Mouse (Mus musculus): Measurements from ENCODE around the gene St6galnac6. TPM values are rescaled to one million over a fixed set of nuclear protein-coding genes. Genes with fewer than 3 reads are reported as not detected.
A peak's percentile ranks its signal among the peaks of the same experiment; 100 is the strongest.

St6galnac6 gene
- polyA plus RNA-seq, 1 experiment from 2014 or later = 8.5 TPM

DNA sequence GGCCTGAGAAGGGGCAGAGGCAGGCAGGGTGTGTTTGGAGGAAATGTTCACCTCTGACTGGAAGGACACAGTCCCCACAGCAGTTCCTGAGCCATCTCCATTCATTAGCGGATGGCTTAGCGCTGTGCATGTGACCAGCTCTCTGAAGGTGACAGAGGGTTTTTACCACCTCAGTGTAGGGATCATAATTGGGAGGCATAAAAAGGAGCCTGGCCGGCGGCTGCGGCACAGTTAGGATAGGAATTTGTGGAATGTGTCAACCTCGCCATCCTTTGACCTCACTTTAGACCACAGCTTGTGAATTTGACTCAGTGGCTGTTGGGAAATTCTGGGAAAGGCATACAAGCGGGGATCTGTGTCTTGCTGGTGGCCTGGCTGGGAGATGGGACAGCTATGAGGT, 54.3 kb downstream of the St6galnac6 start:
- H3K36me3 ChIP-seq (replicated peaks; ENCODE audit: control insufficient read depth, insufficient read depth) = no peaks in the 10 kb centered on the region
- H3K9ac ChIP-seq = no peak overlapping the region
- ATAC-seq (ENCODE audit: low FRiP score) (no peak), DNase-seq (ENCODE audit: low spot score) (no peak)
- H3K4me2 ChIP-seq (replicated peaks) = no peak overlapping the region
- H3K4me1 ChIP-seq (replicated peaks; ENCODE audit: control insufficient read depth, insufficient read depth, low read length) = no peaks in the 10 kb centered on the region
- WGBS = 53% methylated on average over 7 of the region's 7 CpGs
- no peaks in the 10 kb centered on the region for H3K9me3 ChIP-seq (ENCODE audit: control insufficient read depth, low read length)
- no peak overlapping the region for H3K4me3 ChIP-seq (replicated peaks; ENCODE audit: low read length)
- H3K27ac ChIP-seq = no peak overlapping the region
- H3K27me3 ChIP-seq (ENCODE audit: control insufficient read depth, insufficient read depth, low read length) = no peaks in the 10 kb centered on the region

DNA sequence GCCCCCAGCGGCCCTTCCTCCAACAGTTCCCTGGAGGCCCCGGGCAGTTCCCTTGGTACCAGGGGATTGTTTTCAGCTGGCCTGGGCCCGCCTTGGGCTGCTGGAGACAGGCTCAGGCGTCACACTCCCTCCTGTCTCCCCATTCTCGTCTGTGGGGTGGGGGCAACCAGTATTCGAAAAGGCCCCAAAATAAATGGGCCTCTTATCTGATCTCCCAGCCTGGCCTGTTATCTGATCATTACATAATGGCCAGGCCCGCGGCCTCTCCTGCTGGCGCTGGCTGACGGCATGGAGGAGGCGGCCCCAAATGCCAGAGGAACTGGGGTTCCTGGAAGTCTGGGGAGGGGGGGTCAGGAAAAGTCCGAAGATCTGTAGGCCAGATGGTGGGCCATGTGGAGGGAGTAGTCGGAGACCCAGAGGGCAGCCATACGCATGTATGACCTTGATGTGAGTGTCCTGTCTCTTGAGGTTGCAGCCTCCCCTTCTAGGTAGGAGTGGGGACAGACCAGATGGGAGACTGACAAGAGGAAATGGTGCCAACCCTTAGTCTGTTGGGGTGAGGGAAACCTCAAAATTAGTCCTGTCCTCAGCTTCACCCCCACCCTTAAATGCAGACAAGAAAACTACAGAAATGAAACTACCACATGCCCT, 55.4 kb downstream of the St6galnac6 start:
- H3K27me3 ChIP-seq (ENCODE audit: control insufficient read depth, insufficient read depth, low read length) = no peaks in the 10 kb centered on the region
- DNase-seq (ENCODE audit: low spot score) (no peak), ATAC-seq (ENCODE audit: low FRiP score) (no peak)
- no peak overlapping the region for H3K9ac ChIP-seq
- H3K4me2 ChIP-seq (replicated peaks) = no peak overlapping the region
- H3K27ac ChIP-seq = peak overlapping the region; percentile 16; the same call in 1 of the 2 replicates
- H3K4me3 ChIP-seq (replicated peaks; ENCODE audit: low read length) = no peak overlapping the region
- WGBS = 76% methylated on average over 14 of the region's 14 CpGs
- H3K36me3 ChIP-seq (replicated peaks; ENCODE audit: control insufficient read depth, insufficient read depth) = no peaks in the 10 kb centered on the region
- H3K4me1 ChIP-seq (replicated peaks; ENCODE audit: control insufficient read depth, insufficient read depth, low read length) = no peaks in the 10 kb centered on the region
- H3K9me3 ChIP-seq (ENCODE audit: control insufficient read depth, low read length) = no peaks in the 10 kb centered on the region

DNA sequence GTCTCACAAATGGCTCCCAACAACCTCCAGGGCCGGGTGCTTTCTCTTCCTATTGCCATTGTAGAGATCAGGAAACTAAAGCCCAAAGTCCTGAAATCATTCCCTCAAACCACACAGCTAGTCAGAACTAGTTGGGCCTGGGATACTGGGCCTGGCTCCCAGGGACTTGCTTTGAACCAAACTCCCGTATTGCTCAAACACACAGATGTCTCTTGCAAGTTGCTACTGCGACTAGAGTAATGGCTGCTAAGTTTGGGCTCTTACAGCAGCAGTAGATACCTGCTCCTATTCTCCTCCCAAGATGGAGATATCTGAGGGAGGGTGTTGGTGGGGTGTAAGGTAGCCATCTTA, 55.9 kb downstream of the St6galnac6 start:
- H3K9ac ChIP-seq = no peak overlapping the region
- H3K4me3 ChIP-seq (replicated peaks; ENCODE audit: low read length) = no peak overlapping the region
- ATAC-seq (ENCODE audit: low FRiP score) (no peak), DNase-seq (ENCODE audit: low spot score) (no peak)
- H3K4me1 ChIP-seq (replicated peaks; ENCODE audit: control insufficient read depth, insufficient read depth, low read length) = no peaks in the 10 kb centered on the region
- 83% methylated on average over 3 of the region's 3 CpGs for WGBS
- H3K36me3 ChIP-seq (replicated peaks; ENCODE audit: control insufficient read depth, insufficient read depth) = no peaks in the 10 kb centered on the region
- H3K27me3 ChIP-seq (ENCODE audit: control insufficient read depth, insufficient read depth, low read length) = no peaks in the 10 kb centered on the region
- no peaks in the 10 kb centered on the region for H3K9me3 ChIP-seq (ENCODE audit: control insufficient read depth, low read length)
- H3K27ac ChIP-seq = no peak overlapping the region
- no peak overlapping the region for H3K4me2 ChIP-seq (replicated peaks)

DNA sequence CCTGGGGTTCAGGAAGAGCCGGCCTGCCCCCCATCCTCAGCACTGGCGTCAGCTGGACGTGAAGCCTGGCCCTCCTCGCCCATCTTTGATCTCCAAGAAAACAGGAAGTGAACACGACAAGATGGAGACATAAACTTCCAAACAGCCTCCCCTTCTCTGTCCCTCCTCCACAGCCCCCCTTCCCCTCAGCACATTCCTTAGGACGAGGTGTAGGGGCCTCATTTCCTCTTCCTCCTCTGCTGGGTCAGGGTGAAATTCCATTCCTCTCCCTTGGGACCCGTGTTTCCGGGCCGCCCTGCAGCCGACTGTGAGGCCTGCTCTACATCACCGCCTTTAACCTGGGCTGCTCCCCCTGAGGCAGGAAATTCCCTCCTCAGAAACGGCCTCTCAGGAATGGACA, 56.3 kb downstream of the St6galnac6 start:
- Histone ChIP-seq H3K4me2 (replicated peaks) (no peak overlapping the region), H3K4me3 (replicated peaks; ENCODE audit: low read length) (no peak overlapping the region), H3K9ac (no peak overlapping the region), H3K9me3 (ENCODE audit: control insufficient read depth, low read length) (no peaks in the 10 kb centered on the region), H3K36me3 (replicated peaks; ENCODE audit: control insufficient read depth, insufficient read depth) (no peaks in the 10 kb centered on the region), H3K27ac (no peak overlapping the region), H3K27me3 (ENCODE audit: control insufficient read depth, insufficient read depth, low read length) (no peaks in the 10 kb centered on the region), H3K4me1 (replicated peaks; ENCODE audit: control insufficient read depth, insufficient read depth, low read length) (no peaks in the 10 kb centered on the region)
- ATAC-seq (ENCODE audit: low FRiP score) = no peak
- no peak for DNase-seq (ENCODE audit: low spot score)
- WGBS = 65% methylated on average over 12 of the region's 12 CpGs

DNA sequence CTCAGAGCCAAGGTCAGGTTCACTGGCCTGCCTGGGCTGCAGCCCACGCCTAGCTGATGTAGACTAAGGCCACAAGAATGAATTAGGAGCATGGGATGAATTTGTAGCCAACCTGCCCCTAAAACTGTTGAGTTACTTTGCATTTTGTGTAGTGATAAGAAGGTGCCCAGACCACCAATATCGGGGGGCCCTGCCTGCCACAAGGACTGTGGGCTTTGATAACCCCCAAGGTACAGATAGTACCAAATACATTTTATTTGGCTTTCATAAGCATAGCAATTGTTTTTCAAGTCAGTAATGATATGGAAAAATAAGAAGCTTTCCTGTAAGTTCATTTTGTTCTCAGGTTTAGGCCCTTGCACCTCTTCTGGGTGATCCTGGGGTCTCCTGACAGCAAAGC, 59.4 kb downstream of the St6galnac6 start:
- H3K9ac ChIP-seq = no peak overlapping the region
- H3K4me2 ChIP-seq (replicated peaks) = no peak overlapping the region
- H3K36me3 ChIP-seq (replicated peaks; ENCODE audit: control insufficient read depth, insufficient read depth) = no peaks in the 10 kb centered on the region
- H3K4me1 ChIP-seq (replicated peaks; ENCODE audit: control insufficient read depth, insufficient read depth, low read length) = no peaks in the 10 kb centered on the region
- no peak overlapping the region for H3K27ac ChIP-seq
- DNase-seq (ENCODE audit: low spot score) (no peak), ATAC-seq (ENCODE audit: low FRiP score) (no peak)
- H3K4me3 ChIP-seq (replicated peaks; ENCODE audit: low read length) = no peak overlapping the region
- H3K9me3 ChIP-seq (ENCODE audit: control insufficient read depth, low read length) = no peaks in the 10 kb centered on the region
- 93% methylated on average over 2 of the region's 2 CpGs for WGBS
- no peaks in the 10 kb centered on the region for H3K27me3 ChIP-seq (ENCODE audit: control insufficient read depth, insufficient read depth, low read length)

DNA sequence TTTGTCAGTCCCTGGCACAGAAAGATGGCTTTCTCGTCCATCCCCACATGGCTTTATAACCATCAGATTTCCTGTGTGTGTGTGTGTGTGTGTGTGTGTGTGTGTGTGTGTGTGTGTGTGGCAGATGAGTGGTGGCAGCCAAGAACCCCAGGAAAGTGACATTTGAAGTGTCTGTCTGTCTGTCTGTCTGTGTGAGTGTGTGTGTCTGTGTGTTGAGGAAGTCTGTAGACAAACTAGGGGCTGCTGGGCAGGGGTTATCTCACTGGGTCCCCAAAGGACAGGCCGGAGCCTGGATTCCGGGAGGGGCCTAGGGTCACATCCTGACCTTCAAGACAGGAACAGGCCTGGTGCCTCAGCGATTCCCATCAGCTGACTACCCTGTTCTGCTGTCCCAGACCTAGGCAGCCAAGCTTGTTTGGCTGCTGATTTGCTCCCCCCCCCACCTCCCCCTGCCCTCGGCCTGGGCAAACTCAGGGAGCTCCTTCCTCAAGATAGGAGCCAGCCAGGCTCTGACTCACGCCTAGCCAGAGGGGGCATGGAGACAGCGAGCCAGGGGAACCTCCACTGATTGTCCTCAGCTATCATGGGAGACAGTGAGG, 62.1 kb downstream of the St6galnac6 start:
- H3K4me1 ChIP-seq (replicated peaks; ENCODE audit: control insufficient read depth, insufficient read depth, low read length) = no peaks in the 10 kb centered on the region
- H3K9me3 ChIP-seq (ENCODE audit: control insufficient read depth, low read length) = no peaks in the 10 kb centered on the region
- ATAC-seq (ENCODE audit: low FRiP score) (no peak), DNase-seq (ENCODE audit: low spot score) (no peak)
- H3K27me3 ChIP-seq (ENCODE audit: control insufficient read depth, insufficient read depth, low read length) = no peaks in the 10 kb centered on the region
- no peak overlapping the region for H3K4me3 ChIP-seq (replicated peaks; ENCODE audit: low read length)
- H3K27ac ChIP-seq = no peak overlapping the region
- H3K4me2 ChIP-seq (replicated peaks) = no peak overlapping the region
- WGBS = 58% methylated on average over 7 of the region's 7 CpGs
- H3K36me3 ChIP-seq (replicated peaks; ENCODE audit: control insufficient read depth, insufficient read depth) = no peaks in the 10 kb centered on the region
- no peak overlapping the region for H3K9ac ChIP-seq

DNA sequence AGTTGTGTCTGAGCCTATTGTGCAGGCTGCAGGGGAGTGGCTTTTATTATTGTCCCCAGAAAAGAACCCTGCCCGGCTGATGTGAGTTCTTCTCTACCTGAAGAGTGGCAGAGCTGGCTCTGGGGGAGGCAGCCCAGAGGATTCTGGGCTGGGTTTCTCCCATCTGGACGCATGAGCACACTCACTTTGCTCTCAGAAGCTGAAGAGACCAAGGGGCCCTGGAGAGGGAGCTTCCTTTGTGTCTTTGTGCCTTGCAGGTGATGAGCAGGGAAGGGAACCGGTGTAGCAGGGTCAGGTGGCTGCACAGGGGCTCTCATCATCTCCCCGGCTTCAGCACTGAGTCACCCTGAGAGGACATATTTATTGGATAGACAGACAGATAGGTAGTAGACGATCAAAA, 62.8 kb downstream of the St6galnac6 start:
- Histone ChIP-seq H3K9ac (no peak overlapping the region), H3K4me3 (replicated peaks; ENCODE audit: low read length) (no peak overlapping the region)
- DNase-seq (ENCODE audit: low spot score) = no peak

DNA sequence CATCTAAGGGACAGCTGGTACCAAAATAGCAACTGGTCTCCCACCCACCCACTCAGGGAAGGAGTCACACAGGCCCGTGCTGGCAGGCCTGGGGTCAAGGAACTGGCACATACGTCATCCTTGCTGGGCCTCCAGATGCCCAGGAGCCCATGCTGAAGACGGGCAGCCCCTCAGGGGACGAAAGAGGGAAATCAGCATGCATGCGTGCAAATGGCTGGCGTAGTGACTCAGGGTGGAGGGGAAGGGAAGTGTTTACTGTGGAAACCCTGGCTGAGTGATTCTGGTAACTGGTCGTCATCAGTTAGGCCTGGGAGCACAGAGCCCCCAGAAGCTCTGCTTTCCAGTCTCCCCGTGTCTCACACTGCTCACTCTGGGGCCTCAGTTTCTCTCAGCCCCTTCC, 65.8 kb downstream of the St6galnac6 start:
- Histone ChIP-seq H3K9ac (no peak overlapping the region), H3K4me3 (replicated peaks; ENCODE audit: low read length) (no peak overlapping the region), H3K36me3 (replicated peaks; ENCODE audit: control insufficient read depth, insufficient read depth) (no peaks in the 10 kb centered on the region), H3K9me3 (ENCODE audit: control insufficient read depth, low read length) (no peaks in the 10 kb centered on the region), H3K4me2 (replicated peaks) (no peak overlapping the region), H3K4me1 (replicated peaks; ENCODE audit: control insufficient read depth, insufficient read depth, low read length) (no peaks in the 10 kb centered on the region), H3K27ac (no peak overlapping the region), H3K27me3 (ENCODE audit: control insufficient read depth, insufficient read depth, low read length) (no peaks in the 10 kb centered on the region)
- 64% methylated on average over 8 of the region's 8 CpGs for WGBS
- DNase-seq (ENCODE audit: low spot score) (no peak), ATAC-seq (ENCODE audit: low FRiP score) (no peak)

More for the DNA sequence above, 62.8 kb downstream of the St6galnac6 start:
- Histone ChIP-seq H3K27me3 (ENCODE audit: control insufficient read depth, insufficient read depth, low read length) (no peaks in the 10 kb centered on the region), H3K27ac (no peak overlapping the region), H3K4me1 (replicated peaks; ENCODE audit: control insufficient read depth, insufficient read depth, low read length) (no peaks in the 10 kb centered on the region), H3K4me2 (replicated peaks) (no peak overlapping the region), H3K9me3 (ENCODE audit: control insufficient read depth, low read length) (no peaks in the 10 kb centered on the region), H3K36me3 (replicated peaks; ENCODE audit: control insufficient read depth, insufficient read depth) (no peaks in the 10 kb centered on the region)
- WGBS = 58% methylated on average over 5 of the region's 5 CpGs
- ATAC-seq (ENCODE audit: low FRiP score) = no peak

DNA sequence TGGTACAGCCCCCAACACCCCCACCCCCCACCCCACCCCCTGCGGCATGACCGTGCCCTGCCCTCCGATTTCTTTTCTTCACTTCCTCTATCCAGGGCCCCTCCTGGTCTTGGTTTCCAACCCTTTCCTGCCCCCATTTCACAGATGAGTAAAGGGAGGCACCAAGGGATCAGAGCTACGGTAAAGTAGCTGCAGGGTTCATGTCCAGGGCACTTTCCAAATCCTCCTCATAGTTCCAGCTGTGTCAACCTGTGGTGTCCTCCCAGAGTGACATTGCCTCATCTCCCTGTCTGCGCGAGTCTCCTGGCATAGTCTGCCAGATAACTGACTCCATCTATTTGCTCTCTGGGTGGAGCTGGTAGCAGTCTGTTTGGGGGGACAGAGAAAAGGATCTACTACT, 66.3 kb downstream of the St6galnac6 start:
- DNase-seq (ENCODE audit: low spot score) (no peak), ATAC-seq (ENCODE audit: low FRiP score) (no peak)
- H3K36me3 ChIP-seq (replicated peaks; ENCODE audit: control insufficient read depth, insufficient read depth) = no peaks in the 10 kb centered on the region
- no peak overlapping the region for H3K27ac ChIP-seq
- no peaks in the 10 kb centered on the region for H3K9me3 ChIP-seq (ENCODE audit: control insufficient read depth, low read length)
- 86% methylated on average over 6 of the region's 6 CpGs for WGBS
- no peak overlapping the region for H3K4me2 ChIP-seq (replicated peaks)
- no peak overlapping the region for H3K9ac ChIP-seq
- no peaks in the 10 kb centered on the region for H3K4me1 ChIP-seq (replicated peaks; ENCODE audit: control insufficient read depth, insufficient read depth, low read length)
- no peaks in the 10 kb centered on the region for H3K27me3 ChIP-seq (ENCODE audit: control insufficient read depth, insufficient read depth, low read length)
- no peak overlapping the region for H3K4me3 ChIP-seq (replicated peaks; ENCODE audit: low read length)

DNA sequence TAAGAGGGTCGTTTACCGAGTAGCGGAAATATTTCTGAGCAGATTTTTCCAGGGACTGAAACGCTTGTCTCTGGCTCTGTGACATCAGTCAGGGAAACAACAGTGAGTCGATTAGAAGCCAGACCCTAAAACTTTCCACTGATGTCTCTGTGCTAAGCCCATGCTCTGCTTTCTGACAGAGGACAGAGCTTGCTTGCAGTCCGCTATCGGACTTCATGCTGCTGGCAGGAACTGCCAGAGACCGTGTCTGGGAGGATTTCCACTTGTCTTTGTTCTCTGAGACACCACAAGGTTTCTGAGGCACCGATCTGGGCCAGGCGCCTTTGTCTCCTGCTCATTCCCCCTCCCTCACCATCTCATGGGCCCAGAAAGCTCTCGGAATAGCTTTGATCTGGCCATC, 68.3 kb downstream of the St6galnac6 start:
- 0 out of 2 replicates have a peak overlapping the region, but pooled peaks have one; percentile 32 for H3K27ac ChIP-seq
- 25% methylated on average over 11 of the region's 11 CpGs for WGBS
- DNase-seq (ENCODE audit: low spot score) (no peak), ATAC-seq (ENCODE audit: low FRiP score) (no peak)
- H3K9ac ChIP-seq = no peak overlapping the region
- H3K36me3 ChIP-seq (replicated peaks; ENCODE audit: control insufficient read depth, insufficient read depth) = no peaks in the 10 kb centered on the region
- H3K4me3 ChIP-seq (replicated peaks; ENCODE audit: low read length) = no peak overlapping the region
- no peaks in the 10 kb centered on the region for H3K9me3 ChIP-seq (ENCODE audit: control insufficient read depth, low read length)
- no peaks in the 10 kb centered on the region for H3K27me3 ChIP-seq (ENCODE audit: control insufficient read depth, insufficient read depth, low read length)
- no peaks in the 10 kb centered on the region for H3K4me1 ChIP-seq (replicated peaks; ENCODE audit: control insufficient read depth, insufficient read depth, low read length)
- no peak overlapping the region for H3K4me2 ChIP-seq (replicated peaks)

Data from hindbrain, embryonic 14.5 days (tissue).